Mouse (Mus musculus): ENCODE results near the gene Gtf2a1l. TPM values are rescaled to one million over a fixed set of nuclear protein-coding genes. Genes with fewer than 3 reads are reported as not detected.

Gtf2a1l gene
- total and polyA plus RNA-seq, 2 experiments = not detected

DNA sequence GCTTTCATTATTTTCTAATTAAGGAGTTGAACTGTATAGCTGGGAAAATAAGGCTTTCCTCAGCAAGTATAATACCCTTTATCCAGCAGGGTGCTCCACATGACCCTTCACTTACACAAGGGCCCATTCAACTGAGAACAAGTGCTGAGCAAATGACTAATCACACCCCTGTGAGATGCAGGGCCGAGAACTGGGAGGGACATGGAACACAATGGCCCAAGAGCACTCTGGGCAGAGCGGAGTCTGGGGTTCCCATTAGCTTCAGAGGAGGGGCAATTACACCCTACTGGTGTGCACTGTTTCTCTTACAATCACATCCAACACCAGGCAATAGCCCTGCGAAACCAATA, 95.7 kb downstream of the Gtf2a1l start:
- no peaks in the 10 kb centered on the region for H3K4me1 ChIP-seq (ENCODE audit: control insufficient read depth, insufficient read depth, low read length)

More for the DNA sequence above, 95.7 kb downstream of the Gtf2a1l start:
- Histone ChIP-seq H3K36me3 (ENCODE audit: control insufficient read depth, insufficient read depth, low read length) (no peaks in the 10 kb centered on the region), H3K9ac (ENCODE audit: low read depth, low read length) (no peak overlapping the region), H3K4me3 (ENCODE audit: insufficient read depth, low read depth, low read length) (no peak overlapping the region), H3K27me3 (ENCODE audit: control insufficient read depth, insufficient read depth, low read length) (no peaks in the 10 kb centered on the region), H3K79me2 (ENCODE audit: control insufficient read depth, insufficient read depth, low read length) (no peaks in the 10 kb centered on the region), H3K27ac (replicated peaks; ENCODE audit: insufficient read depth, low read depth, low read length) (no peak overlapping the region)
- no peak for DNase-seq (ENCODE audit: extremely low read depth, low read depth, low spot score)
- WGBS = 79% methylated on average over 3 of the region's 3 CpGs
- no peak for TF ChIP-seq CTCF (IDR thresholded peaks at IDR 0.05; ENCODE audit: low read depth, low read length)
- TF ChIP-seq POLR2A (IDR thresholded peaks at IDR 0.05; ENCODE audit: extremely low read depth, insufficient read depth, low read length) = no peak

Other genes with a start within 250 kb of the Gtf2a1l start
- gene Foxn2, start 227.9 kb upstream of the Gtf2a1l start, total RNA-seq (2014; rRNA removed) = 10.2 and 12.3 TPM in 2 replicates
- gene Foxn2, start 227.9 kb upstream of the Gtf2a1l start, polyA plus RNA-seq (2012; rRNA removed) = 2.7 and 2.9 TPM in 2 replicates
- 17.9 and 21.7 TPM in 2 replicates for gene Ppp1r21, start 138.5 kb upstream of the Gtf2a1l start, total RNA-seq (2014; rRNA removed)
- gene Ppp1r21, start 138.5 kb upstream of the Gtf2a1l start, polyA plus RNA-seq (2012; rRNA removed) = 13.7 and 14.2 TPM in 2 replicates
- 2.5 and 5.3 TPM in 2 replicates for gene Ston1, start 71.0 kb upstream of the Gtf2a1l start, total RNA-seq (2014; rRNA removed)
- 5.1 and 5.8 TPM in 2 replicates for gene Ston1, start 71.0 kb upstream of the Gtf2a1l start, polyA plus RNA-seq (2012; rRNA removed)
- gene Lhcgr, start 123.3 kb downstream of the Gtf2a1l start, total RNA-seq (2014; rRNA removed) = not detected in 2 replicates
- not detected in 2 replicates for gene Lhcgr, start 123.3 kb downstream of the Gtf2a1l start, polyA plus RNA-seq (2012; rRNA removed)

Measured in liver, adult 2 months (tissue).